ENCODE assay signal across 8 mouse cellular contexts in genomic region chr13:30985598-30986466, GRCm38 (mm10). TPM values are rescaled to one million over a fixed set of nuclear protein-coding genes. Genes with fewer than 3 reads are reported as not detected.
DNase-seq lines count a peak whose midpoint lies in the region; ATAC-seq and TF ChIP-seq lines count a peak whose summit lies in the region.

No protein-coding gene starts in this region.

- no peak overlapping the region for H3K27ac ChIP-seq in ES-Bruce4 (ENCODE audit: insufficient read depth, low read length)
- H3K27ac ChIP-seq in bone marrow macrophage, adult 2 months (ENCODE audit: insufficient read depth, low read depth, low read length): peak overlapping the region; percentile 64
- no peak overlapping the region for H3K27ac ChIP-seq in embryonic fibroblast, embryonic 13.5 days (ENCODE audit: insufficient read depth, low read length)
- H3K27ac ChIP-seq in heart, postnatal 0 days (ENCODE audit: low read depth): peak overlapping the region; percentile 59
- peak overlapping the region; percentile 15; the same call in 1 of the 2 replicates for H3K27ac ChIP-seq in kidney, postnatal 0 days
- 0 out of 2 replicates have a peak overlapping the region, but pooled peaks have one; percentile 20 for H3K27ac ChIP-seq in neural tube, embryonic 13.5 days (replicated peaks)

- 7% methylated on average over 27 of the region's 27 CpGs for WGBS in heart, postnatal 0 days
- 15% methylated on average over 27 of the region's 27 CpGs for WGBS in kidney, postnatal 0 days
- 21% methylated on average over 27 of the region's 27 CpGs for WGBS in neural tube, embryonic 13.5 days

- no peaks in the 10 kb centered on the region for H3K4me1 ChIP-seq in ES-Bruce4 (ENCODE audit: control insufficient read depth, insufficient read depth, low read length)
- peaks cover 17% of the 10 kb centered on the region for H3K4me1 ChIP-seq in bone marrow macrophage, adult 2 months (ENCODE audit: control insufficient read depth, insufficient read depth, low read length)
- H3K4me1 ChIP-seq in embryonic fibroblast, embryonic 13.5 days (ENCODE audit: control insufficient read depth, insufficient read depth, low read length): no peaks in the 10 kb centered on the region
- H3K4me1 ChIP-seq in heart, postnatal 0 days (ENCODE audit: control insufficient read depth, insufficient read depth): no peaks in the 10 kb centered on the region
- H3K4me1 ChIP-seq in kidney, postnatal 0 days (replicated peaks; ENCODE audit: insufficient read depth, low read length): 0 out of 2 replicates have a peak, but pooled peaks cover 4% of the 10 kb centered on the region
- H3K4me1 ChIP-seq in neural tube, embryonic 13.5 days (replicated peaks): peaks cover 20% of the 10 kb centered on the region; the same call in 1 of the 2 replicates

- H3K36me3 ChIP-seq in ES-Bruce4 (ENCODE audit: control insufficient read depth, insufficient read depth, low read length, poor library complexity, severe bottlenecking): no peaks in the 10 kb centered on the region
- no peaks in the 10 kb centered on the region for H3K36me3 ChIP-seq in heart, postnatal 0 days (replicated peaks; ENCODE audit: control insufficient read depth, insufficient read depth, low read length)
- H3K36me3 ChIP-seq in kidney, postnatal 0 days (ENCODE audit: insufficient read depth, low read length): no peaks in the 10 kb centered on the region
- no peaks in the 10 kb centered on the region for H3K36me3 ChIP-seq in neural tube, embryonic 13.5 days

- no peak for TF ChIP-seq EP300 in ES-Bruce4 (IDR thresholded peaks at IDR 0.05; ENCODE audit: insufficient read depth, low read depth, low read length)
- TF ChIP-seq EP300 in heart, postnatal 0 days (IDR thresholded peaks at IDR 0.05; ENCODE audit: low read depth): no peak

- TF ChIP-seq POLR2A in ES-Bruce4 (IDR thresholded peaks at IDR 0.05; ENCODE audit: insufficient read depth, low read length): no peak
- TF ChIP-seq POLR2A in bone marrow macrophage, adult 2 months (IDR thresholded peaks at IDR 0.05; ENCODE audit: borderline replicate concordance, low read depth, low read length): no peak
- TF ChIP-seq POLR2A in embryonic fibroblast, embryonic 13.5 days (IDR thresholded peaks at IDR 0.05; ENCODE audit: low read depth, low read length): no peak

- DNase-seq in heart, postnatal 0 days (ENCODE audit: low spot score): peak; percentile 45
- peak; percentile 68 for DNase-seq in kidney, postnatal 0 days (ENCODE audit: low spot score)
- DNase-seq in lung, adult 18-20 months: peak; percentile 34 to 41

- TF ChIP-seq CTCF in ES-Bruce4 (IDR thresholded peaks at IDR 0.05; ENCODE audit: low read depth, low read length): no peak
- no peak for TF ChIP-seq CTCF in bone marrow macrophage, adult 2 months (IDR thresholded peaks at IDR 0.05; ENCODE audit: low read depth, low read length)
- no peak for TF ChIP-seq CTCF in embryonic fibroblast, embryonic 13.5 days (IDR thresholded peaks at IDR 0.05; ENCODE audit: borderline replicate concordance, insufficient read depth, low read length)
- no peak for TF ChIP-seq CTCF in heart, postnatal 0 days (IDR thresholded peaks at IDR 0.05; ENCODE audit: low read depth)
- no peak for TF ChIP-seq CTCF in kidney, postnatal 0 days (IDR thresholded peaks at IDR 0.05; ENCODE audit: low read depth)

- H3K4me2 ChIP-seq in heart, postnatal 0 days (ENCODE audit: low read depth, low read length): peak overlapping the region; percentile 71
- peak overlapping the region; percentile 76 for H3K4me2 ChIP-seq in kidney, postnatal 0 days (ENCODE audit: low read length)
- peak overlapping the region; percentile 59 for H3K4me2 ChIP-seq in neural tube, embryonic 13.5 days

- ATAC-seq in heart, postnatal 0 days (ENCODE audit: insufficient read depth, low read depth): peak; percentile 79
- ATAC-seq in kidney, postnatal 0 days (replicated peaks; ENCODE audit: low FRiP score, low read depth): no peak
- ATAC-seq in neural tube, embryonic 13.5 days (ENCODE audit: low read depth): peak; percentile 71; the same call in 1 of the 2 replicates
- ATAC-seq in erythroid progenitor cell, adult 5-6 weeks (replicated peaks; ENCODE audit: low FRiP score, poor library complexity, severe bottlenecking): no peak

- H3K9me3 ChIP-seq in ES-Bruce4 (replicated peaks; ENCODE audit: control insufficient read depth, insufficient read depth, low read length, poor library complexity, severe bottlenecking): no peaks in the 10 kb centered on the region
- H3K9me3 ChIP-seq in heart, postnatal 0 days (replicated peaks; ENCODE audit: control insufficient read depth, low read length): no peaks in the 10 kb centered on the region
- H3K9me3 ChIP-seq in kidney, postnatal 0 days (replicated peaks; ENCODE audit: low read length): no peaks in the 10 kb centered on the region
- no peaks in the 10 kb centered on the region for H3K9me3 ChIP-seq in neural tube, embryonic 13.5 days

- H3K27me3 ChIP-seq in ES-Bruce4 (ENCODE audit: control insufficient read depth, insufficient read depth, low read length, poor library complexity, severe bottlenecking): no peaks in the 10 kb centered on the region
- H3K27me3 ChIP-seq in heart, postnatal 0 days (ENCODE audit: control insufficient read depth, insufficient read depth, low read length): no peaks in the 10 kb centered on the region
- H3K27me3 ChIP-seq in kidney, postnatal 0 days (ENCODE audit: insufficient read depth, low read length): no peaks in the 10 kb centered on the region
- peaks cover 20% of the 10 kb centered on the region for H3K27me3 ChIP-seq in neural tube, embryonic 13.5 days

- H3K9ac ChIP-seq in ES-Bruce4 (ENCODE audit: low read depth, poor library complexity, severe bottlenecking): peak overlapping the region; percentile 38
- peak overlapping the region; percentile 38 for H3K9ac ChIP-seq in heart, postnatal 0 days (replicated peaks; ENCODE audit: low read depth, low read length)
- H3K9ac ChIP-seq in kidney, postnatal 0 days (ENCODE audit: low read depth, low read length): peak overlapping the region; percentile 46; the same call in 1 of the 2 replicates
- H3K9ac ChIP-seq in neural tube, embryonic 13.5 days: peak overlapping the region; percentile 31

- H3K4me3 ChIP-seq in ES-Bruce4 (ENCODE audit: low read depth, low read length): peak overlapping the region; percentile 54
- peak overlapping the region; percentile 56 for H3K4me3 ChIP-seq in bone marrow macrophage, adult 2 months (ENCODE audit: insufficient read depth, low read length)
- H3K4me3 ChIP-seq in embryonic fibroblast, embryonic 13.5 days (ENCODE audit: insufficient read depth, low read length): peak overlapping the region; percentile 32
- H3K4me3 ChIP-seq in heart, postnatal 0 days (ENCODE audit: low read depth, low read length): peak overlapping the region; percentile 43
- peak overlapping the region; percentile 35 for H3K4me3 ChIP-seq in kidney, postnatal 0 days (replicated peaks; ENCODE audit: low read depth, low read length)
- H3K4me3 ChIP-seq in neural tube, embryonic 13.5 days: peak overlapping the region; percentile 30

RNA-seq across cellular contexts. Expression of gene Gm5447, which starts 11.8 kb away (rescaled TPM):
- 0.38 TPM in 1 of 2 replicates, not detected in the other for polyA plus RNA-seq in ES-Bruce4 (2011; ENCODE audit: insufficient read depth, insufficient read length, low read depth, missing spikeins)
- polyA plus RNA-seq in bone marrow macrophage, adult 2 months (2012; ENCODE audit: insufficient read depth, insufficient read length, missing spikeins): not detected in 2 replicates
- not detected in 2 replicates for polyA plus RNA-seq in embryonic fibroblast, embryonic 13.5 days (2011; ENCODE audit: insufficient read length, low read depth, missing spikeins)
- total RNA-seq in heart, postnatal 0 days (2014; rRNA removed; ENCODE audit: low replicate concordance): not detected in 2 replicates
- polyA plus RNA-seq in heart, postnatal 0 days (2015; fragmentation: Nextera tagmentation; extraction: Ambion mirVana): not detected in 2 replicates
- polyA plus RNA-seq in kidney, postnatal 0 days (2015; fragmentation: Nextera tagmentation; extraction: Ambion mirVana): 0.11 TPM in 1 of 2 replicates, not detected in the other
- not detected in 2 replicates for polyA plus RNA-seq in neural tube, embryonic 13.5 days (2015; fragmentation: Nextera tagmentation; extraction: Ambion mirVana)
- not detected in 2 replicates for total RNA-seq in erythroid progenitor cell, adult 5-6 weeks (2015; ENCODE audit: low replicate concordance)
- total RNA-seq in erythroid progenitor cell, adult 5-6 weeks (2017; ENCODE audit: low replicate concordance): not detected in 2 replicates

RNA-seq across cellular contexts. Expression of gene Exoc2, which starts 11.9 kb away (rescaled TPM):
- 40.4 and 41.2 TPM in 2 replicates for polyA plus RNA-seq in ES-Bruce4 (2011; ENCODE audit: insufficient read depth, insufficient read length, low read depth, missing spikeins)
- polyA plus RNA-seq in bone marrow macrophage, adult 2 months (2012; ENCODE audit: insufficient read depth, insufficient read length, missing spikeins): 27.2 and 29.5 TPM in 2 replicates
- 37.1 and 38.4 TPM in 2 replicates for polyA plus RNA-seq in embryonic fibroblast, embryonic 13.5 days (2011; ENCODE audit: insufficient read length, low read depth, missing spikeins)
- total RNA-seq in heart, postnatal 0 days (2014; rRNA removed; ENCODE audit: low replicate concordance): 15.3 and 15.8 TPM in 2 replicates
- polyA plus RNA-seq in heart, postnatal 0 days (2015; fragmentation: Nextera tagmentation; extraction: Ambion mirVana): 12.6 and 13.3 TPM in 2 replicates
- polyA plus RNA-seq in kidney, postnatal 0 days (2015; fragmentation: Nextera tagmentation; extraction: Ambion mirVana): 22.1 and 23.4 TPM in 2 replicates
- polyA plus RNA-seq in neural tube, embryonic 13.5 days (2015; fragmentation: Nextera tagmentation; extraction: Ambion mirVana): 41.9 and 44.1 TPM in 2 replicates
- total RNA-seq in erythroid progenitor cell, adult 5-6 weeks (2015; ENCODE audit: low replicate concordance): 46.9 and 72.9 TPM in 2 replicates
- 29.1 and 57.1 TPM in 2 replicates for total RNA-seq in erythroid progenitor cell, adult 5-6 weeks (2017; ENCODE audit: low replicate concordance)

RNA-seq across cellular contexts. Expression of gene Hus1b, which starts 38.3 kb away (rescaled TPM):
- polyA plus RNA-seq in ES-Bruce4 (2011; ENCODE audit: insufficient read depth, insufficient read length, low read depth, missing spikeins): 0.56 and 0.67 TPM in 2 replicates
- not detected in 2 replicates for polyA plus RNA-seq in bone marrow macrophage, adult 2 months (2012; ENCODE audit: insufficient read depth, insufficient read length, missing spikeins)
- polyA plus RNA-seq in embryonic fibroblast, embryonic 13.5 days (2011; ENCODE audit: insufficient read length, low read depth, missing spikeins): 0.42 and 0.58 TPM in 2 replicates
- not detected in 2 replicates for total RNA-seq in heart, postnatal 0 days (2014; rRNA removed; ENCODE audit: low replicate concordance)
- not detected in 2 replicates for polyA plus RNA-seq in heart, postnatal 0 days (2015; fragmentation: Nextera tagmentation; extraction: Ambion mirVana)
- 0.13 TPM in 1 of 2 replicates, not detected in the other for polyA plus RNA-seq in kidney, postnatal 0 days (2015; fragmentation: Nextera tagmentation; extraction: Ambion mirVana)
- polyA plus RNA-seq in neural tube, embryonic 13.5 days (2015; fragmentation: Nextera tagmentation; extraction: Ambion mirVana): not detected in 2 replicates
- total RNA-seq in erythroid progenitor cell, adult 5-6 weeks (2015; ENCODE audit: low replicate concordance): 3.2 and 5.0 TPM in 2 replicates
- total RNA-seq in erythroid progenitor cell, adult 5-6 weeks (2017; ENCODE audit: low replicate concordance): 2.8 TPM in 1 of 2 replicates, not detected in the other

Comparison
In these comparisons a context has a peak if more than half of its experiments do, and no peak if none do; other contexts are left out.
1. H3K27ac ChIP-seq: peak in bone marrow macrophage, adult 2 months (single experiment), heart, postnatal 0 days (single experiment), kidney, postnatal 0 days (single experiment) and neural tube, embryonic 13.5 days (single experiment); none in ES-Bruce4 (single experiment) and embryonic fibroblast, embryonic 13.5 days (single experiment).
2. ATAC-seq: peak in heart, postnatal 0 days (single experiment) and neural tube, embryonic 13.5 days (single experiment); none in kidney, postnatal 0 days (single experiment) and erythroid progenitor cell, adult 5-6 weeks (single experiment).
3. Peak in every context shown above with its lines, with median percentiles within 50 percentile points of each other: H3K4me3 ChIP-seq, H3K9ac ChIP-seq, DNase-seq and H3K4me2 ChIP-seq.